ENCODE assay signal across 10 mouse cellular contexts in genomic region chr17:79069019-79069418, GRCm38 (mm10). TPM values are rescaled to one million over a fixed set of nuclear protein-coding genes. Genes with fewer than 3 reads are reported as not detected.
A peak's percentile ranks its signal among the peaks of the same experiment; 100 is the strongest.
DNase-seq lines count a peak whose midpoint lies in the region; ATAC-seq lines count a peak whose summit lies in the region.
"Had no signal": no experiment of that assay in that cellular context is flagged by ENCODE, and none has a peak within 500 bp of the region (broad histone marks: within the 10 kb centered on the region; RNA-seq: fewer than 3 reads in every experiment).

No protein-coding gene starts in this region.

- 67% methylated on average over 4 of the region's 4 CpGs for WGBS in heart, embryonic 12.5 days
- WGBS in liver, embryonic 13.5 days (ENCODE audit: insufficient replicate concordance): 57% methylated on average over 4 of the region's 4 CpGs

- H3K4me1 ChIP-seq in heart, embryonic 12.5 days (replicated peaks): peaks cover 6% of the 10 kb centered on the region
- H3K4me1 ChIP-seq in liver, embryonic 13.5 days (replicated peaks): peaks cover 5% of the 10 kb centered on the region; the same call in 1 of the 2 replicates

- no peak for ATAC-seq in heart, embryonic 12.5 days (ENCODE audit: insufficient number of reproducible peaks, low FRiP score)
- peak; percentile 62 for ATAC-seq in liver, embryonic 13.5 days (ENCODE audit: low read depth)
- no peak for ATAC-seq in megakaryocyte, adult 5-6 weeks (ENCODE audit: poor library complexity, severe bottlenecking)

- no peak overlapping the region for H3K9ac ChIP-seq in heart, embryonic 12.5 days
- H3K9ac ChIP-seq in liver, embryonic 13.5 days: no peak overlapping the region
- H3K9ac ChIP-seq: heart, embryonic 13.5 days had no signal

- no peaks in the 10 kb centered on the region for H3K27me3 ChIP-seq in heart, embryonic 12.5 days (replicated peaks)
- no peaks in the 10 kb centered on the region for H3K27me3 ChIP-seq in liver, embryonic 13.5 days
- H3K27me3 ChIP-seq: heart, embryonic 13.5 days had no signal

- no peak overlapping the region for H3K4me3 ChIP-seq in heart, embryonic 12.5 days
- no peak overlapping the region for H3K4me3 ChIP-seq in liver, embryonic 13.5 days (replicated peaks)
- H3K4me3 ChIP-seq: heart, embryonic 13.5 days had no signal

- H3K36me3 ChIP-seq in heart, embryonic 12.5 days: no peaks in the 10 kb centered on the region
- H3K36me3 ChIP-seq in liver, embryonic 13.5 days: no peaks in the 10 kb centered on the region
- H3K36me3 ChIP-seq: heart, embryonic 13.5 days had no signal

- no peak overlapping the region for H3K4me2 ChIP-seq in heart, embryonic 12.5 days
- H3K4me2 ChIP-seq in liver, embryonic 13.5 days: no peak overlapping the region
- H3K4me2 ChIP-seq: heart, embryonic 13.5 days had no signal

- H3K9me3 ChIP-seq in heart, embryonic 12.5 days (replicated peaks): no peaks in the 10 kb centered on the region
- no peaks in the 10 kb centered on the region for H3K9me3 ChIP-seq in liver, embryonic 13.5 days (replicated peaks)
- H3K9me3 ChIP-seq: heart, embryonic 13.5 days had no signal

- DNase-seq in heart, adult 11 months: peak; percentile 91
- DNase-seq in ZHBTc4 (ENCODE audit: low read depth, low spot score): peak; percentile 16
- DNase-seq in heart, adult 8-10 months (ENCODE audit: low spot score): peak; percentile 15
- DNase-seq in liver, embryonic 13.5 days: no peak
- no peak for DNase-seq in layer of hippocampus, adult 9-11 months
- DNase-seq in urinary bladder, postnatal 25 days (ENCODE audit: low spot score): no peak
- DNase-seq: left cerebral cortex, postnatal 4 days had no signal

- H3K27ac ChIP-seq in heart, embryonic 12.5 days (ENCODE audit: poor library complexity, severe bottlenecking): no peak overlapping the region
- H3K27ac ChIP-seq in liver, embryonic 13.5 days: peak overlapping the region; percentile 54; the same call in 1 of the 2 replicates
- H3K27ac ChIP-seq: heart, embryonic 13.5 days had no signal

RNA-seq across cellular contexts. Expression of gene Qpct, which starts 17.3 kb away (rescaled TPM):
- polyA plus RNA-seq in heart, embryonic 12.5 days (2016; fragmentation: Nextera tagmentation; extraction: Ambion mirVana): 50.0 and 51.7 TPM in 2 replicates
- 1 to 10 TPM; 3.7 to 4.7 (median 4.5) TPM for total RNA-seq in heart, adult 8-10 months (2022)
- polyA plus RNA-seq in liver, embryonic 13.5 days (2015; fragmentation: Nextera tagmentation; extraction: Ambion mirVana): 15.9 and 18.8 TPM in 2 replicates
- 21.0 and 23.9 TPM in 2 replicates for total RNA-seq in megakaryocyte, adult 5-6 weeks (2015)
- 20.0 and 21.0 TPM in 2 replicates for total RNA-seq in megakaryocyte, adult 5-6 weeks (2017)

RNA-seq across cellular contexts. Expression of gene Prkd3, which starts 48.4 kb away (rescaled TPM):
- 35.4 and 37.5 TPM in 2 replicates for polyA plus RNA-seq in heart, embryonic 12.5 days (2016; fragmentation: Nextera tagmentation; extraction: Ambion mirVana)
- total RNA-seq in heart, adult 8-10 months (2022): 10 to 100 TPM; 14.2 to 15.5 (median 14.9) TPM
- 7.4 and 9.7 TPM in 2 replicates for polyA plus RNA-seq in liver, embryonic 13.5 days (2015; fragmentation: Nextera tagmentation; extraction: Ambion mirVana)
- total RNA-seq in megakaryocyte, adult 5-6 weeks (2015): 75.6 and 77.9 TPM in 2 replicates
- total RNA-seq in megakaryocyte, adult 5-6 weeks (2017): 79.1 and 83.0 TPM in 2 replicates

Comparison
In these comparisons a context has a peak if more than half of its experiments do, and no peak if none do; other contexts are left out.
1. DNase-seq: peak in heart, adult 11 months (single experiment), ZHBTc4 (single experiment) and heart, adult 8-10 months (single experiment); none in liver, embryonic 13.5 days (single experiment), layer of hippocampus, adult 9-11 months (single experiment) and urinary bladder, postnatal 25 days (single experiment).
2. RNA of gene Prkd3, which starts 48.4 kb away (total RNA-seq): 75.6 to 83.0 TPM in megakaryocyte, adult 5-6 weeks; 14.2 to 15.5 TPM in heart, adult 8-10 months; every median in the first group is over 4 times any median in the second.